Mouse (Mus musculus): Measurements from ENCODE around the gene Sim1. TPM values are rescaled to one million over a fixed set of nuclear protein-coding genes. Genes with fewer than 3 reads are reported as not detected.
A peak's percentile ranks its signal among the peaks of the same experiment; 100 is the strongest.

Sim1 gene
- polyA plus RNA-seq, 2 experiments: 0.58 to 0.69 TPM

DNA sequence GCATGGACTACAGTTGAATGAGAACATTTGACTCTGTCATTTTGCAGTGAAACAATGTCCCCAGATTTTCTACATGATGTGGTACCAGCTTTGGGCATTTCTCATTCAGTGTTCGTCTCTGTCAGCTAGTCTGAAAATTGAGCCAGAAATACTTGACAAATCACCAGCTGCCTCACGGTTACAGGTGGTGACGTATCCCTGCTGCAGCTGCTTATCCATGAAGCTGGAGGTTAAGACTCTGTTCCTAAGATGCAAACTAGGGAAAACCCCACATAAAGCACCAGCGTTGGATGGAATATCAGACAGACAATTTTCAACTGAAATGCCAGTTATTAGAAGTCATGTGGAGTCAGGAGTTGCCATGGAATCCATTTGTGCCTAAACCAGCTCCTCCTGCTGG is 8.2 kb upstream of the Sim1 start:
- no peak overlapping the region for H3K9ac ChIP-seq (ENCODE audit: low read depth, low read length, severe bottlenecking)
- H3K36me3 ChIP-seq (ENCODE audit: control insufficient read depth, insufficient read depth, low read length): no peaks in the 10 kb centered on the region
- ATAC-seq (ENCODE audit: low FRiP score, low read depth): no peak
- no peaks in the 10 kb centered on the region for H3K9me3 ChIP-seq (ENCODE audit: control insufficient read depth, low read length)
- H3K4me3 ChIP-seq (replicated peaks; ENCODE audit: low read length): no peak overlapping the region
- DNase-seq (ENCODE audit: low spot score): no peak
- no peak for TF ChIP-seq POLR2A (IDR thresholded peaks at IDR 0.05; ENCODE audit: borderline replicate concordance, extremely low read depth, insufficient read depth, insufficient read length)
- peaks cover 27% of the 10 kb centered on the region for H3K27me3 ChIP-seq (ENCODE audit: control insufficient read depth, insufficient read depth, low read length)
- WGBS: 59% methylated on average over 4 of the region's 4 CpGs
- H3K4me2 ChIP-seq (replicated peaks; ENCODE audit: low read depth, low read length, severe bottlenecking): no peak overlapping the region
- no peak overlapping the region for H3K27ac ChIP-seq (replicated peaks; ENCODE audit: low read depth, low read length)
- H3K4me1 ChIP-seq (ENCODE audit: control insufficient read depth, insufficient read depth, low read length): no peaks in the 10 kb centered on the region

DNA sequence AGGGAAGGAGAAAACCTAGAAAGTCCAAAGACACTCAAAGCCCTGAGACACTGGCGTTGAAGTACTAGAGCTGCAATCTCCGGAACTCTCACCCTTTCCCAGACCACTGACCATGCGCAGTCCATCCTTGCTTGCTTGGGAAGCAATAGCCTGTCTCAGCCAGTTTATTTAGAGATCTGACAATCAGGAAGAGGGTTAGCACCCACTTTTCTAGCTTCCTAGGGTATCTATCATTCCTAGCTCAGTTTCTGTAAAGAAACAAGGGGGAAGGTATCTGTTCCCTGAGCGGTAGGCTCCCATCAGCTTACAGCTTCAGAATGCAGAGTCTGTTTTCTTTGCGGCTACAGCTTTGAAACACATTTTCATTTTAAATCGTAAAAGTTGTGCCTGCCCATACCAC is 3.9 kb upstream of the Sim1 start:
- ATAC-seq (ENCODE audit: low FRiP score, low read depth) (no peak), DNase-seq (ENCODE audit: low spot score) (no peak)
- Histone ChIP-seq H3K4me2 (replicated peaks; ENCODE audit: low read depth, low read length, severe bottlenecking) (no peak overlapping the region), H3K9ac (ENCODE audit: low read depth, low read length, severe bottlenecking) (no peak overlapping the region), H3K36me3 (ENCODE audit: control insufficient read depth, insufficient read depth, low read length) (no peaks in the 10 kb centered on the region), H3K27ac (replicated peaks; ENCODE audit: low read depth, low read length) (no peak overlapping the region), H3K27me3 (ENCODE audit: control insufficient read depth, insufficient read depth, low read length) (peaks cover 70% of the 10 kb centered on the region), H3K9me3 (ENCODE audit: control insufficient read depth, low read length) (no peaks in the 10 kb centered on the region), H3K4me3 (replicated peaks; ENCODE audit: low read length) (no peak overlapping the region), H3K4me1 (ENCODE audit: control insufficient read depth, insufficient read depth, low read length) (peaks cover 6% of the 10 kb centered on the region; the same call in 1 of the 2 replicates)
- TF ChIP-seq POLR2A (IDR thresholded peaks at IDR 0.05; ENCODE audit: borderline replicate concordance, extremely low read depth, insufficient read depth, insufficient read length): no peak
- 16% methylated on average over 6 of the region's 6 CpGs for WGBS

DNA sequence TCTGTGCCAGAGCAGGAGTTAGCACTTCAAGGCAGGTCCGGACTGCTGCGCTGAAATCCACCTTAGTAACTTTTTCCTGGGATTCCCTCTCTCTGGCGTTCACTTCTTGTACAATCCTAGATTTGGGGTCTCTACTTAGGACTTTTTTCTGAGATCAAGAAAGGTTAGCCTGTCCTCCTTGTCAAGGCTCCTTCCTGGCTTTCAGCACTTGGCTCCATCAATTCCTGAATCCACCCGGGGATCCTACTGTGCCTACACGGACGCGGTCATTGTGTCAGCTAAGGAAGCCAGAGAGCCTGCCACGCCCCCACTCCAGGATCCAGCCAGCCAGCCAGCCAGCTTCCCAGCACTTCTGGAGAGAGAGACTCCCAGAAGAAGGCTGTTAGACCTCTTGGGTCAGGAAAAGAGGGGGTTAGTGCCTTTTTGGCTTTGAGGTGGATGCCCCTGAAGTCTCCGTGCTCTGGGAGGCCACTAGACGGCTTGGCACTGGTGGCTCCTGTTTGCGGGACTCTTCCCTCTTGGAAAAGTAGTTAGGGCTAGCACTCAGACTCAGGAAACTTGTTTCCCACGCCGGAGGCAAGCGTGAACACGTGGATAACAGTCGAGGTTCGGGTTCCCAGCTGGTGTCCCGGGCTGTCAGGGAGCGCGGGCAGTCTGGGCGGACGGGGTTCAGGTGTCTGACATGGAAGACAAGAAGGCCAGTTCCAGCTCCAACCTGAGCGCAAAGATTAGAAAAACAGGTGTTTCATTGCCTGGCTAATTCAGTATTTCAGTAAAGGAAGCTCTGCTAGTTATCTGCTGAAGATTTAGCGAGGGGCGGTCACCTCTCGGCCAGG is 2.5 kb upstream of the Sim1 start:
- Histone ChIP-seq H3K27ac (replicated peaks; ENCODE audit: low read depth, low read length) (no peak overlapping the region), H3K4me2 (replicated peaks; ENCODE audit: low read depth, low read length, severe bottlenecking) (no peak overlapping the region), H3K9me3 (ENCODE audit: control insufficient read depth, low read length) (no peaks in the 10 kb centered on the region), H3K4me3 (replicated peaks; ENCODE audit: low read length) (no peak overlapping the region; the same call in 1 of the 2 replicates), H3K4me1 (ENCODE audit: control insufficient read depth, insufficient read depth, low read length) (peaks cover 6% of the 10 kb centered on the region; the same call in 1 of the 2 replicates), H3K36me3 (ENCODE audit: control insufficient read depth, insufficient read depth, low read length) (no peaks in the 10 kb centered on the region), H3K9ac (ENCODE audit: low read depth, low read length, severe bottlenecking) (no peak overlapping the region), H3K27me3 (ENCODE audit: control insufficient read depth, insufficient read depth, low read length) (peaks cover 84% of the 10 kb centered on the region)
- ATAC-seq (ENCODE audit: low FRiP score, low read depth) (no peak), DNase-seq (ENCODE audit: low spot score) (no peak)
- TF ChIP-seq POLR2A (IDR thresholded peaks at IDR 0.05; ENCODE audit: borderline replicate concordance, extremely low read depth, insufficient read depth, insufficient read length): no peak
- under 1% methylated on average over 26 of the region's 26 CpGs for WGBS

DNA sequence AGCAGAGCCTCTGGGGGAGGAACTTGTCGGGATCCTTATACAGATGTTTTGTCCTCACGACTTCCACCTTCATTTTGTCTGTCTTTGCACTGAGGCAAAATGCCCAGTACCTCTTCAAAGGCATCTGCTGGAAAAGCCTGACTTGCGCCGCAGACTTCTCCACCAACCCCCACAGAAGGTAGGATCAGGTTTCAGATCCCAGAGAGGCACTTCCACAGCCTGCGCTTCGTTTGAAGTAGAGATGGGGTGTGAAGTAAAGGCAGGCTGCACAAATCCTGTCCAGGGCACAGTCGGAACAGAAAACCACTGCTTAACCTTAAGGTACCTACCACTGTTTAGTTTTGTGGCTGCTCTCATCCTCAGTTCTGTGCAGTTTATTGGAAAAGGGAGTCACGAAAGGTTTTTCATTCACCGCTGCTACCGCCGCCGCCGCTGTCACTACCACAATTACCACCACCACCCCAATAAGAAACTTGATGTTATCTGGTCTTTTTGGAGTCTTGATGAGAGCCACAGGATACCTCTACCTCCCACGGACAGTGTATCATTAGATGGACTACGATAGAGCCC is 1.7 kb upstream of the Sim1 start:
- no peak overlapping the region for H3K9ac ChIP-seq (ENCODE audit: low read depth, low read length, severe bottlenecking)
- H3K27ac ChIP-seq (replicated peaks; ENCODE audit: low read depth, low read length): no peak overlapping the region
- ATAC-seq (ENCODE audit: low FRiP score, low read depth) (no peak), DNase-seq (ENCODE audit: low spot score) (no peak)
- H3K9me3 ChIP-seq (ENCODE audit: control insufficient read depth, low read length): no peaks in the 10 kb centered on the region
- WGBS: under 1% methylated on average over 15 of the region's 15 CpGs
- no peak overlapping the region for H3K4me2 ChIP-seq (replicated peaks; ENCODE audit: low read depth, low read length, severe bottlenecking)
- no peaks in the 10 kb centered on the region for H3K36me3 ChIP-seq (ENCODE audit: control insufficient read depth, insufficient read depth, low read length)
- peaks cover 91% of the 10 kb centered on the region for H3K27me3 ChIP-seq (ENCODE audit: control insufficient read depth, insufficient read depth, low read length)
- no peak overlapping the region for H3K4me3 ChIP-seq (replicated peaks; ENCODE audit: low read length)
- H3K4me1 ChIP-seq (ENCODE audit: control insufficient read depth, insufficient read depth, low read length): peaks cover 6% of the 10 kb centered on the region; the same call in 1 of the 2 replicates
- TF ChIP-seq POLR2A (IDR thresholded peaks at IDR 0.05; ENCODE audit: borderline replicate concordance, extremely low read depth, insufficient read depth, insufficient read length): no peak

DNA sequence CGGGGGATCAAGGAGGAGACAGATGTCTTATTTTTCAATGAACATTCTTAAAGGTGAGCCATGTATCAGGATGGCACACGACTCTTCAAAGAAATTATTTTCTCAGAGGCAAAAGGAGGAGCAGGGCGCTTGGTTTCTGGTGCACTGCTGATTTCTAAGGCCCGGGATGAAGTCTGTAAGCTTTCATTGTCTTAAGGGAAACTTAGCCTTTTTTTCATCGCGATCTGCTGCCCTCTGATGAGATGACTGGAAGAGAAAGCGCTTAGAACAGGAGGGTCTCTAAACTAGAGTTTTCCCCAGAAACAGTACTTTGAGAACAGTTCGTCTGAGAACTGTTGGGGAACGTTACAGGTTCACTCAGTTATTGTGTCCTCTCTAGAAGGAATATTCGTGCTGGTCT is 1.0 kb upstream of the Sim1 start:
- no peak for TF ChIP-seq POLR2A (IDR thresholded peaks at IDR 0.05; ENCODE audit: borderline replicate concordance, extremely low read depth, insufficient read depth, insufficient read length)
- H3K9me3 ChIP-seq (ENCODE audit: control insufficient read depth, low read length): no peaks in the 10 kb centered on the region
- H3K4me3 ChIP-seq (replicated peaks; ENCODE audit: low read length): peak overlapping the region; percentile 48; the same call in 1 of the 2 replicates
- WGBS: 4% methylated on average over 10 of the region's 10 CpGs
- peaks cover 98% of the 10 kb centered on the region for H3K27me3 ChIP-seq (ENCODE audit: control insufficient read depth, insufficient read depth, low read length)
- DNase-seq (ENCODE audit: low spot score) (no peak), ATAC-seq (ENCODE audit: low FRiP score, low read depth) (no peak)
- no peak overlapping the region for H3K4me2 ChIP-seq (replicated peaks; ENCODE audit: low read depth, low read length, severe bottlenecking)
- H3K9ac ChIP-seq (ENCODE audit: low read depth, low read length, severe bottlenecking): no peak overlapping the region
- peaks cover 6% of the 10 kb centered on the region; the same call in 1 of the 2 replicates for H3K4me1 ChIP-seq (ENCODE audit: control insufficient read depth, insufficient read depth, low read length)
- no peaks in the 10 kb centered on the region for H3K36me3 ChIP-seq (ENCODE audit: control insufficient read depth, insufficient read depth, low read length)
- H3K27ac ChIP-seq (replicated peaks; ENCODE audit: low read depth, low read length): no peak overlapping the region

Data from limb, embryonic 14.5 days (tissue).